Mouse (Mus musculus): Measurements from ENCODE around the gene Gm973.
A peak's percentile ranks its signal among the peaks of the same experiment; 100 is the strongest.

The Gm973 gene

DNA sequence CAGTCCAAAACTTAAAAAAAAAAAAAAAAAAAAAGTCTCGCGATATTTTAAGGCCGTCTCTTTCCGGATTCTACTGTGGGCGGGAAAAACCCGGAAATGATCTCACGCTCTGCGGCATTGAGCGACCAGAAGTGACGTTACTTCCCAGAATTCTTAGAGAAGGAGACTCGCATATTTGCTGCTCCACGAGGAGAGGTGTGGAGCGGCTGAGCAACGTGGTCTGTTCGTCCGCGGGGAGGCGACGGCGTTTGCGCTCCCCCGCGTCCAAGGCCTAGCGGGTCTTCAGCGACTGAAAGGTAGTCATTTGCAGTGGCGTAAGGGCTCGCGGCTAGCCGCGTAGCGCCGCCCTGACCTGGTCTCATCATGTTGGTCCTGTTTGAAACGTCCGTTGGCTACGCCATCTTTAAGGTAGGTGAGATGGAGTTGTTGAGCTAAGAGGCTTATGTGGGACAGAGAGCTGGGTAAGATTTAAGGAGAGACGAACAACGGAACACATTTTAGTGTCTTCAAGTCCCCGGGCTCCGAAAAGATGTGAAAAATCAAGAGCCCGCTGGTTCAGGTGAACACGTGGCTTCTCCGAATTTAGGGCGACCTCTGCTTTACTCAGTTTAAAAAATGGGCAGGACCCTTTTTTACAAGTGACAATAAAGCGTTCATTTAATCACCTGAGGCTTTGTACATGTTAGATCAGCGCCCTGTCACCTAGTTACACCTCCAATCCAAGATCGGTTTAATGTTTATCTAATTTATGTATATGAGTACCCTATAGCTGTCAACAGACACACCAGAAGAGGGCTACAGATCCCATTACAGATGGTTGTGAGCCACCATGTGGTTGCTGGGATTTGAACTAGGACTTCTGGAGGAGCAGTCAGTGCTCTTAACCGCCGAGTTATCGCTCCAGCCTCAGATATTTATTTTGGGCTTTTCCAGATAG, 169.0 kb downstream of the Gm973 start, which contains the start of gene Nop58:
TSS of gene Nop58 (plus strand) at position 153 of the 937 bp plus-strand sequence.
- peak; percentile 92 to 93 for DNase-seq (ENCODE audit: low spot score in 2 of 2)

All from right cerebral cortex, adult 2 months (tissue).